Mouse (Mus musculus) adrenal gland (tissue): Measurements from ENCODE around the gene Sobp.

ENCODE experiments used
- intact Hi-C: fragments of 180-260 bp; cut with DNase I; formaldehyde crosslinking; loops from one replicate; pipeline ENCODE4 v1.15.1; 2025

Gene Sobp

DNA sequence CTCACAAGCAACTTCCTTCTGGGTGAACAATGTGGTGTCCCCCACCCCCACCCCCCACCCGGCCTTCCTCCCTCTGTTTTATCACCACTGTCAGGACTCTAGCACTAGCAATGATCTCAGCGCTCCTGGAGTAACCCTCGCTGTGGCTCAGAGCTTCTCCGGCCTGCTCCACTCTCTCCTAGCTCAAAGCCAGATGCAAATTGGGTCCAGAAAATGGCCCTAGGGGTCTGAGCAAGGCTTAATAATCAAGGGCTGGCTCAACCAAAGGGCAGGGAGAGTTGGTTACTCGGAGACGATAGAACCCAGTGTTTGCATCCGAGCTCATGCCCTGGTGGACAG, 136.9 kb downstream of the Sobp start:
- intact Hi-C loops = loop anchor here (10.0 kb wide), 1 partner anchor 137 kb away; the partner anchor contains the start of genes 9030612E09Rik and Sobp

DNA sequence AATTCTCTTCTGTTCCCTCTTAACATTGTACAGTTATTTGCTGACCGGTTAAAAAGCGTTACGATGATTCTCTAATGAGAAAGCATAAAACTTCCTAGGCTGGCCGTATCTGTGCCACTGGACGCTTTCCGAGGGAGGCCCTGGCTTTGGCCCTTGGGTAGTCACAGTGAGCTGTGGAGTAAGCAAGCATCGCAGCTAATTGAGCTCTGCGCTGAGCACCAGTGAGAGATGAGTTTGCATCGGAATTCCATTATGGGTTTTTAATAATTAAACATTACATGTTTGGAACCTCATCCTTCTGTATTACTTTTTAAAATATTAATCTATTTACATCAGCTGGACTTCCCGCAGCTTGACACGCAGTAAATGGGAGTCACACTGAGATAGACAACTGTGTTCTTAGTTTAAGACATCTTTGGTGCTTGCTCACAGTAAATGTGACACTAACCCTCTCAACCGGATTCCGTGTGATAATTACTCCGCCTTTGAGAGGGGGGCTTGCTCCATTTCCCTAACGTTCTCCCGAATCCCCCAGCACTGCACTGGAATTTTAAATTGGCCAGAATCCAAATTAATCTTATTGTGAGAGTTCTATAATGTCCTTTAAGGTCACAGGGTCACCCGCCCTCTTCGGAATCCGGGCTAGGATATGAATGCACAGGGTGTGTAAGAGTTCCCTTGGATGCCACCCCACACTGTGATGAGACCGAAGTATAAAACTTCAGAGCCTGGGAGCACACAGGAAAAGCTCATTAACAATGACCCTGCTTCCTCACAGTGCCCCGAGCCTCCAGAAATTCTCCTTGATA, 137.5 kb downstream of the Sobp start:
- intact Hi-C loops = loop anchor here (10.0 kb wide), 1 partner anchor 138 kb away; the partner anchor contains the start of genes 9030612E09Rik and Sobp

DNA sequence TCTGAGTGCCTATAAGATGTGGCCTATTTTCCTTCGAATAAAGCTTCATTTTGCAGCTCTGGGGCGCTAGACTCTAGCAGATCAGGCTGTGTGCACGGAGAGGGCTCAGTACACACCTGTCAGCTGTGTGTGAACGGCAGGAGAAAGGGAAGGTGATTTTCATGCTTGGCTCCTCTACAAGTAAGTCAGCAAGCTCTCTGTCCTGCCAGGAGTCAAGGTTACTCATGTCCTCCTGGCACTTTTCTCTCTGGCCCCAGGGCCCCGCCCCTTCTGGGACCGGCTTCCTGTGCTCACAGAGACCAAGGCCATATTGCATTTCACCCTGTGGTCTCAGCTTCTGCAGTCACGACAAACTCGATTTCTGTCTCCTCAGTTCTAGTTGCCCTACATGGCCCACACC, 138.8 kb downstream of the Sobp start:
- intact Hi-C loops = loop anchor here (10.0 kb wide), 1 partner anchor 139 kb away; the partner anchor contains the start of genes 9030612E09Rik and Sobp

DNA sequence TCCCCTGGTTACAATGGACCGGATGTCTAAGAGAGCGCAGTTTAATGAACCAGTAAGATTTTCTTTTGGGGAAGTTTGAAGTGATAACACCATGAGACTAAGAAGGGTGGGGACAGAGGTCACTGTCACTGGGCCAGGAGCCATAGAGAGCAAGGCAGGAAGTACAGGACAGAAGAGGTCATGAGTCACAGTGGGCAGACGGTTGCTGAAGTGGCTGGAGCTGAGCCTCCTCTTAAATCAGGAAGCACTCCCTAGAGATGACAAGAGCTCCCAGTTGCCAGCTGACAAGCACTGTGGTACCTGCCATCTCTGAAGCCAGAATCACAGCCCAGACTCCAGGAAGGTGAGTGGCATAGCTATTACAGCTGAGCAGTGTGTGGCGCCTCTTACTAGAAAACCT, 139.5 kb downstream of the Sobp start:
- intact Hi-C loops = loop anchor here (10.0 kb wide), 1 partner anchor 140 kb away; the partner anchor contains the start of genes 9030612E09Rik and Sobp

DNA sequence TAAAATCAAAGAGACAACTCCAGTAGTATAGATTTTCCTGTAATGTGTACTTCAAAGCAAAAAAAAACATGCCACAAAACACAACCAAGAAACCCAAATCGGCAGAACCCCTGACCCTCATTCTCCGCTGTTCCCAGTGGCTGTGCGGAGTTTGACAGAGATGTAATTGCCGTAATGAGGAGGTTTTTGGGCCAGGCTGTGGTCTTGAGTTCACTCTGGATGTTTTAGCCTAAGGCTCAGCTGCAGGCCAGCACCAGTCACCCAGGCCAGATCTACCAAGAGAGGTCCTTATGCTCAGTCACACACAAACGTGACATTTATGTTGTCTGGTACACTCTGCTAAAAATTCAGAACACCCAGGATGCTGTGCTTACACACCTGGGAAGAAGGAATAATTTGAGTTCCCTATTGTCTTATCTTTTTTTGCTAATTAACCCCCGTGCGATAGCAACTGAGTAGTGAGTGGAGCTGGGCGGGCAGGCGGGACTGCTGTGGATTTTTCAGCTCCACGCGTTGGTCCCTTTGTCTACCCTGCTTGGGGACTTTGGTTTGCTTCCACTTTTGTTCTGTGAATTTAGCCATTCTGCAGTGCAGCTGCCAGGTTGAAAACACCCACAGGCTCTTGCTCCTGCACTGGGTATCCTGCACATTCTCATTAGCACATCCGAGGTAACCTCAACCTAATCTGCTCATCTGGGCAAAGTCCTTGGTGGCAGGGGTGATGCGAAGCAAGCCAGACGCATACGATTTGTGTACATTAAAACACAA, 140.7 kb downstream of the Sobp start:
- intact Hi-C loops = loop anchor here (10.0 kb wide), 1 partner anchor 141 kb away; the partner anchor contains the start of genes 9030612E09Rik and Sobp

DNA sequence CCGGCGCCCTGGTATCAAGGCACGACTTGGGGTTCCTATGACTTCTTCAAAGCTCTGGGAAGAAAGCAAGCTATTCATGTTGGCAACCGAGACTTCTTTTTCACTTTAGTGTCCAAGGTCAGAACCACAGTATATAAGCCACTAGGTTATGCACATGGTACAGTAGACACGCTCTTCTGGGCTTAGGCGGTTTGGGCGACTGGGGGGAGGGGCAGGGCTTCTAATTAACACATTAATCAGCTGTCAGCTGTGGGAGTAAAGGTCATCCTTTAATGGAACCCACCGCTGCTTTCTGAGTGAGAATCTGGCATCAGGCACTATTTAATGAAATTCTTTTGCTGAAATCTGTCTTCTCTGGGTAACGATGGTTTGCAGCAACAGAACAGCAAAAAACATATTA, 147.3 kb downstream of the Sobp start:
- intact Hi-C loops = no loop called here

DNA sequence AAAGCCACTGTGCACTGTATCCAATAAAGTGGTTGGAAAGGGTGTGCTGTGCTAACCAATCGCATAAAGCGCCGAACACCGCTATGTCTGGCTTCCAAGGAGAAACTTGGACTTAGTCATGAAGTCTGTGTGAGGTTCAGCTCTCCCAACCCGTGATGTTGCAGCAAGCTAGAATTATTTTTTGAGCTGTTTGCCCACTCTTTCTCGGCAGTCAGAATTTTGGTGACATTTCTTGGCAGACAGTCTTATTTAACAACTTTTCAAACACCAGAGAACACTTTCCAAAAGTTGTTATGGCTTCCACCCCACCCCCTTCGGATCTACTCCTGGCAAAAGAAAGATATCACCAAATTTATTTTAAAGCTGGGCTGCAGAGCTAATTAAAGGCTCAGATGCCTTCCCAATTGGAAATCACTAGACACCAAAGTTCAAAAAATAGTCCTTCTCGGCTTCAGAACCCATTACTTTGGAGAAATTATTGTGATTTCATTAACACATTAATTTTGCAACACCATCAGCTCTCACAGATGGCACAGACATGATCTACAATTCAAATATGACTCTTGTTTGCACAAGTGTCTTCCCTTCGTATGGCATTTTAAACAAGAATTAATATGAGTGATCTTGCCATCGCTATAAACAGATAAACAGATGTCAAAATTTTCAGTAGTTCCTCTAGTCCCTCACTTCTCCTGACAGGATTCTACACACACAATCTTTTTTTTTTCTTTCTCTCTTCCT, 150.7 kb downstream of the Sobp start:
- intact Hi-C loops = no loop called here

GRCm38 (mm10) chr10:43022190-43022761, 152.1 kb downstream of the Sobp start:
- intact Hi-C loops = no loop called here

DNA sequence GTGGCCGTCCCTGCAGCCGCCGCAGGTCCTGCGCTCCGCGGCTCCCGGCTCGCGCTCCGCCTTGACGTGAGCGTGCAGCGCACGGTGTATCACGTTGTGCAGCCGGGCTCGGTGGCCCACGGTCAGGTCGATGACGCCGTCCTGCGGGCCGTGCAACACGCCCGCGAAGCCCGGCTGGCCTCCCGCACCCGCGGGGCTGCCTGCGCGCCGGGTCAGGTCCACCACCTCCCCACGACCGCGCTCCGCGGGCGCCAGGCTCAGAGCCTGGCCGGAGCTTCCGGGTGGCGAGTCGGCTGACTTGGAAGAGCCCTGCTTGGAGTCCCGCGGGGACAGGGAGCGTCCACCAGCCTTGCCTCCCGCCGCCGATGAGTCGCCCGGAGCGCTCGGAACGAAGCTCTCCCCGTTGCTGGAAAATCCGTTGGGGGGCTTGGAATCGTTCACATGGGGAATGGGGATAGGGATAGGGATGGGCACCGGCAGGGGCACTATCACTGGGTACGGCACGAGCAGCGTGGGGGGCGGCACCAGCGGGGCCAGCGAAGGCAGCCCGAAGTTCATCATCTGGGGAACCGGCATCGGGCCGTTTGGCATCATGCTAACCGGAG, 152.7 kb downstream of the Sobp start:
- intact Hi-C loops = no loop called here

DNA sequence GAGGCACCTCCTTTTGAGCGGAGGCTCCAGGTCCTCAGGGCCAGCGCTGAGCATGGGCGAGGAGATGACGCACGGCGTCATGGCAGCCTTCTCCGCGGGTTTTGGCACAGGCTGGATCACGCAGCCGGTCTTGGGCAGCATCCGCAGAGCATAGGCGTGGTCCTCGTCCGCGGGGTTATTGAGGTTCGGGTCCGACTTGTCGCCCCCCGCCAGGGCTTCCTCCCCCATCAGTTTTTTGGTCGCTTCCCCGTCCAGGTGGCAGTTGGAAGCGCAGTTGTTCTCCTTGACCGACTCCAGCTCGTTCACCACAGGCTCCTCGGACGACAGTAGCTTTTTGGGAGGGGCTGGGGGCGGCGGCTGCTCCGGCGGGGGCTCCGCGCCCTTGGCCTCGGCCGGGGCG, 153.3 kb downstream of the Sobp start:
- intact Hi-C loops = no loop called here

GRCm38 (mm10) chr10:43014782-43015181, 159.5 kb downstream of the Sobp start:
- intact Hi-C loops = no loop called here

- intact Hi-C loops = no loop called here
These were observed 160.0 kb downstream of the Sobp start for GRCm38 (mm10) chr10:43014358-43014757.

DNA sequence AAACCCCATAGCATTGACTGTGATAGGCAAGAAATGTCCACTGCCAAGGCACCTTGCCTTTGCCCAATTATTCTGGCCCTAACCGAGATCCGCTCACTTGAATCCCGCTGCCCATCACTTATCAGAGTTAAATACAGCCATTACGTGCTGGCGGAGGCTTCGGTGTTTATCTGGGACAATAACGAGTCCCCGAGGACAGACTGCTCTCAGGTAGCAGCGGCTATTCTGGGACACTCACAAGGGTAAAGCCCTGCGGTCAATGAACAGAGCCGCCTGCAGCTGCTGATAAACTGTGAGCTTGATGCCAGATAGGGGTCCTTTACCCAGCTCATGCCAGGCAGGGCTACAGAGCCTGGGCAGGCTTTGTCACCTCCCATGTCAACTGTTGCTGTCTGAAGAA, 166.2 kb downstream of the Sobp start:
- intact Hi-C loops = no loop called here

- intact Hi-C loops = no loop called here
These were observed 167.8 kb downstream of the Sobp start for GRCm38 (mm10) chr10:43006534-43006933.

GRCm38 (mm10) chr10:43005677-43006076, 168.7 kb downstream of the Sobp start:
- intact Hi-C loops = no loop called here

- intact Hi-C loops = no loop called here
These were observed 169.3 kb downstream of the Sobp start for GRCm38 (mm10) chr10:43005031-43005430.

DNA sequence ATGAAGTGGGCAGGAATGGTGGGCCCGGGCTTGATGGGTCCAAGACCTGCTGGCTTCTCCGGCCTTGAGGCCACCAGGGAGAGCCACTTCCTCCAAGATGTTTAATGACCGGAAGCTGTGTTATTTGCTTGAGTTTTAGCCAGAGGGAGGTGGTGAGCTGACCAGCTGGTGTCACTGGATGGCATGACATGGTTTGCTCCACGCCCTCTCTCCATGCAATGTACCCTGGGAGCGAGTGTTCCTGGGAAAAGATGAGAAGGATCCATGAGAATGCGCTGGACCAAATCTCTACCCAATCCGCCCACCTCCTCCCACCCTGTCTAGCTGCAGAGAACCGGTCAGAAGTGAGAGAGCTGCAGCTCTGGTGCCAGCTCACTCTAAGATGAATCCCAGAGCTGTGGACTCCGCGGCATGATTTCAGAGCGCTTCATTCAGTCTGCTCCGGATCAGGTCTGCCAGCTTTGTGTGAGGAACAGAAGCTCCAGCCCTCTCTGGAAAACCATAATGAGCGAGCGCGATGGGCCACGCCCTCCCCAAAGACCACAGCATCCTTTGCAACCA, 170.1 kb downstream of the Sobp start:
- intact Hi-C loops = no loop called here

GRCm38 (mm10) chr10:43003466-43003757, 170.9 kb downstream of the Sobp start:
- intact Hi-C loops = no loop called here

GRCm38 (mm10) chr10:43002721-43003465, 171.4 kb downstream of the Sobp start:
- intact Hi-C loops = no loop called here
